Mouse (Mus musculus) cerebellum, adult 11-12 months (tissue): ENCODE measurements around the gene Artn.

Experiments used
- DNase-seq: peaks from one replicate; pipeline ENCODE4 v3.0.0; 2022

Artn gene

DNA sequence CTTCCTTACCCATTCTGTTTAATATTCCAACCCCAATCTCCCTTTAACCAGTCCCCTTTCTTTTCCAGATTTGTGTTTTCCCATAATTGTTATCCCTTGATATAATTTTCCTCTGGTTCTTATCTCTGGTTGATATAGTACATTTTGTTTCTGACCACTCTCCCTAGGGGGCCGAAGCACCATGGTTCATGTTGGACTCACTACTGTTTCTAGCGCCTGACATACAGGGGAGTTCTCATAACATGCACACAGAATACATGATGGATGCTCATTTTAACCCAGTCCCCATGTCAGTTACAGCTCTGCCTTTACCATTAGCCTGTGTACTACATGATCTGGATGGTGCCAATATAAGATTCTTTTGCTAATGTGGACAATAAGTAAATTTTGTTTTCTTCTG, 41.6 kb downstream of the Artn start:
- DNase-seq: no peak

DNA sequence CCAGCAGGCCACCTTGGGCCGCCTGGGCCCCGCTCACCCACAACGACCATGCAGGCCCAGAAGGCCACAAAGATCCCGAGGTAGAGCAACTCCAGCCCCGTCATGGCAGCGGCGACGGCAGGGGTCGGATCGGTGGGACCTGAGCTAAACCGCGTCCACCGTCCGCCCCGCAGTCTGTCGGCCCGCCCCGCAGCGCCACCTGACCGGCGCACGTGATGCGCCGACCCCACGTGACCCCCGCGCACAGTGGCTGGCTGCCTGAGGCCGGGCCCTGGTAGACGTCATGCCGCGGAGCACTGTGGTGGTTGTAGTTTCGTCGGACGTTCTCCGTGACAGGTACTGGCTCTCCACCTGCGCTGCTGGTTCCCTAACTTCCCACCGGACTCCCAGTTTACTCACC, 42.4 kb downstream of the Artn start, which contains the start of gene Atp6v0b:
Gene Atp6v0b (minus strand): TSS at position 201 of the 400 bp plus-strand sequence.
- peak; percentile 95 for DNase-seq

DNA sequence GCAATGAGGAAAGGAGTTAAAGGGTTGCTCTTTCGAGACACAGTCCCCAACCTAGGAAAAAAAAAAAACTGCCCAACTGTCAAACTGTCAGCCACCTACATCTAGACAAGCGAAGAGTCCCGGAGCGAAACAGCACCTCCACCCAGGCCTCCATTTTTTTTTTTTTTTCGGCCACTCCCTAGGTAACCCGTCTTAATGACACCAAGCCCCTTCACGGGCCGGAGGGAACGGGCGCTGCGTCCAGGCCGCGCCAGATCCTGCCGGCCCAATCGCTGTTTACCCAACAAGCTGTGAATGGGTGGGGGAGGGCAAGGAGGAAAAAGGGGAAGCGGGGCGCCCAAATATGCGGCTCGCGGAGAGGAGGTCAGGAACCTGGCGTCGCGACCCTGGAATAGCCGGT, 42.9 kb downstream of the Artn start:
- peak; percentile 64 for DNase-seq

DNA sequence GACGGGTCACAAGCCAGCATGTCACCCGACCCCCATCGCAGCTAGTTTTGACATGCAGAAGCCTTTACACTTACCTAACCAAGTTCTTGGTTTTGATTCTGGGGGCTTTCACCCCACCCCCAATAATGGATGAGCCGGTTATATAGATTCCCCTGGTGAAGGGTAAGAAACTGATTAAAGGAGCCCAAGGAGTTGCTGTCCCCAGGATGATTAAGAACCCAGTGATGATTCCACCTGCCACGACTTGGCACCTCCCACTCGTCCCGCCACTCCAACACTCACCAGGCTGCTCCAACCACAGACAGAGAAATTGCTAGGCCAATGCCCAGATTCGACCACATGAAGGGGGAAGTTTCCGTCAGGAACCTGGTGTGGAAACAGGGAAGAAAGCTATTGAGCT, 43.6 kb downstream of the Artn start:
- peak; percentile 63 for DNase-seq

DNA sequence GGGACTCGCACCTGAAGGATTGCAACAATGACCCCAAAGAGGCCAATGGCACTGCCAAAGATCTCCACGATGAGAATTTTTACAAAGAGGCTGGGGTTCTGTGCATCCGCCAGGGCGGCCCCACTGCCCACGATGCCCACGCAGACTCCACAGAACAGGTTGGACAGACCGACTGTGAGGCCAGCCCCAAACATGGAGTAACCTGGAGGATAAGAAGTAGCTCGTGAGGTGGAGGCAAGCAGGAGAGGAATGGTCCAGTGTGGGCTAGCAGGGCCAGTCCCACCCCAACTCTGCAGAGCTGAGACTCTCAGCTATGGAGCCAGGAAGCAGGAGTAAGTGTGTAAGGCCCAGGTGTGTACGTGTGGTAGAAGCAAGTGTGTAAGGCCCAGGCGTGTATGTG, 44.5 kb downstream of the Artn start:
- DNase-seq: no peak

DNA sequence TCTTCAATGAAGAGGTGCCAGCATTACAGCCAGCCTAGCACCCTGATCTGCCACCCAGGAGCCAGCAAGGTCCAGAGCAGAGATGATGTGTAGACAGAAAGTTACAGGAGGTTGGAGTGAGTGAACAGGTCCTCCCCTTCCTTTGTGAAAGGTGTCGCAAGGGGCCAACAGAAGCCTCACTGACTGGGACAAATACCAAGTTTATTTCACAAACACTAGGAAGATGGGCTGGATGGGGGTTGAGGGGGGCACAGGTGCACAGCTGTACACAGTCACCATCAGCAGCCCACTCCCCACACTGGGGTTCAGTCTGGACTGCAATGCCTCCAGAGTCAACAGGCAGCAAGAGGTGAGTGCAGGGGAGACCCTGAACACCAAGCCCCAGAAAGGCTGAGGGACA, 45.4 kb downstream of the Artn start:
- DNase-seq: no peak

DNA sequence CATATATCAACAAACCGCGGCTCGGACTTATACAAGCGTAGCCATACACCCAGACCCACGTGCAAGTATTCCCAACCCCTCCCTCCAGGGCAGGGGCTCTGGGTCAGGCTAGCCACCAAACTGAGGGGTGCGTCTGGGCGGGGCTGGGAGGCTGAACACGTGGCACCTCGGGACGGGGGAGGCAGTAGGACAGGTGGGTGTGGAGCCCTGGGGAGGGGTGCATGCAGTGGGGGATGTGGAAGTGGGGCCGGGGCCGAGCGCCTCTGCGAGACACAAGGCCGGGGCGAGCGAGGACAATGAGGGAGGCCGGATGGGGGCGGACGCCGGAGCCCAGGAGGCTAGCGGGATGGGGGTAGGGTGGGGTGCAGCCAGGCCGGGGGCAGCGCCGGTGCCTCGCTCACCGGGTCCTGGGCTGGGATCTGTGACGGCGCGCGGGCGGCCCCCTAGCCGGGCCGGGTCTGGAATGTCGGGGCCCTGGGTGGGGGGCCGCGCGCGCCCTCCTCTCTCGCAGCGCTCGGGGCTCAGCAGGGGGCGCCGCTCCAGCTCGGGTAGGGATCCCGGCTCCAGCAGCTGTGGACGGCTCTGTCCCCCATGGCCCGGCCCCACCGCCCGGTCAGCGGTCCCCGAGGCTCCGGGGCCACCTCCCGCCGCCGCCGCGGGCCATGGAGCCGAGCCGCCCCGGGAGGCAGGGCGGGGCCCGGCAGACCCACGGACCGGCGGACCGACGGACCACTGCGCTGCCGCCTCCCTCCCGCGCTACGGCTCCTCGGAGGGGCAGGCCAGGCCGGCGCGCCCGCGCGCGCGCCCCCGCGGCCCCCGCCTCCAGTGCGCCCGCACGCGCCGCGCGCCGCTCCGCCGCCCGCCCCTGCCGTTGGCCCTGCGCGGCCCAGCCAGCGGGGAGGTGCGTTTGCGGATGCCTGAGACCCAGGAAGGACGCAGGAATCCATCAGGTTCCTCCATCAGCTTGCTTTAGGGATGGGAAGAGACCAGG, 46.6 kb downstream of the Artn start, which contains the start of gene B4galt2:
Gene B4galt2 (minus strand): TSS at position 787 of the 991 bp plus-strand sequence.
- peak; percentile 73 for DNase-seq

DNA sequence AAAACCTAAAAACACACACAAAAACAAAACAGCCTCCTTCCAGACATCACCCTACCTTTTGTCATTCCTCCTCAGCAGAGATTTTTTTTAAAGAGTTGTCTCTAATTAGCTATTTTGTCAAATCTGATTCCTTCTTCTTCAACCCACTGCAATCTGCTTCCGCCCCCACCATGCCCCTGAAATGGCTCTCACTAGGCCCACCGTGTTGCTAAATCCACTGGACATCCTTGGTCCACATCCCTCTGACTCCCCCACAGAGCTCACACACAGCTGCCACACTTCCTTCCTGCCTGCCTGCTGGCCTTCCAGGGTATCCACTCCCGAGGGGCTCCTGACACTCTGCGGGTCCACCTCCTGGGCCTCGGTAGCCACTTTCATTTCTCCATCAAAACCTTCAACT, 50.9 kb downstream of the Artn start:
- DNase-seq: no peak

DNA sequence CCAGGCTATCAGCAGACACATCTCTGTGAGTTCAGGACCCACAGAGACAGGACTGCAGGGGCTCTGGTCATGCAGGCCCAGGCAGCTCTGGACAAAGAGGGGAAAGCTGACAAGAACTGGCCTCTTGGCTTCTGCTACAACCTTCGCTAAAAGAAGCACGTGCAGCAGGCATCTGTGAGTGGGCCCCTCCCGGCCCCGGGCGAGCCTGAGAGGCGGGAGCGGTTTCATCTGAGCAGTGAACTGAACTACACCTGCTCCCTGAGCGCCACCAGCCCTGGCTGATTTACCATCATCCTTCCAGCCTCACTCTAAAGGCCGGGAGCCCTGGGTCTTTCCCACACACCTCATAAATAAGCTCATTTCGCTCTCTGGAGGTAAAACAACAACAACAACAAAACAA, 51.3 kb downstream of the Artn start:
- DNase-seq: no peak
